Mouse (Mus musculus): ENCODE results near the gene Il20.

Il20 gene

GRCm38 (mm10) chr1:130864741-130865140 lies 46.5 kb downstream of the Il20 start:
- no peak for DNase-seq

DNA sequence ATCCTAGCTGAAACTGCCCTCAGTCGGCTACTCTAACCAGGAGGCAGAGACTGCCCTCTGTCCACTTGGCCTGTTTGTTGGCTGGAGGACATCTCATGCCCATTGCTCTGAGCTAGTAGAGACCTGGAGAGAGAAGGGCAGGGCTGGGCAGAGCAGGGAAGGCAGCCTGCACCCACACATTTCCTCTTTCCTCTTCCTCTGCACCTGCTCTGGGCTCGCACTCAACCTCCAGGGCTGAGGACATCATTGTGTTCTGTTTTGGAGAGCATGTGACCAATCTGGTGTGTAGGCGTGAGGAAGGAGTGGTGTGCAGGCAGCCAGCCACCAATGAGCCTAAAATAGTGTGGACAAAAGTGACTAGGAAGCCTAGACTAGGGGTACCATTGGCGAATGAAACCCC lies 47.0 kb downstream of the Il20 start:
- DNase-seq = no peak

DNA sequence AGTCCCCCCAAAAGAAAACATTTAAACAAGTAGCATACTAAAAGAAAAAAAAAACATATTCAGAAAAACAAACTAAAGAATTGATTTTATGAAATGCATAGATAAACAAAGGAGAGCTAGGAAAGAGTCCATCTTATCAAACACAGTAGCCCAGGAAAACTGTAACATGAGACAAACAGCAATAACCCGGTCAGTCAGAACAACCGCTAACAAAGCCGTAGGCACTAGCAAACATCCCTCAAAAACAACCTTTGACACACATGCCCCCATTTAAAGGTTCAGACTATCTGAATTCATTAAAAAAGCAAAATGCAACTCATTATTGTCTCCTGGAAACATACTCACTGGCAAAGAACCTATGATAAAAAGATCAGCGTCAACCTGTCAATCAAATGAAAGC lies 53.8 kb downstream of the Il20 start:
- no peak for DNase-seq
